Mouse (Mus musculus): ENCODE data around the gene Dhx40.

GRCm38 (mm10) chr11:86738956-86739355 lies 68.6 kb downstream of the Dhx40 start:
- TF ChIP-seq POLR2A (IDR thresholded peaks at IDR 0.05; ENCODE audit: extremely low read depth, insufficient read depth, low read length) (no peak), CTCF (IDR thresholded peaks at IDR 0.05; ENCODE audit: low read depth, low read length) (no peak)
